Mouse (Mus musculus): ENCODE measurements at regions not wholly inside any gene's neighbourhood (a gene's known extent, or its start where the extent isn't known, plus 50 kb on each side); places are given as distances from the start of the nearest gene placed in this dataset.
"Not testable (repeated sequence)": the region's sequence is repeated elsewhere in the genome, so short reads cannot be mapped to it uniquely, and the experiment has no call there.

GRCm38 (mm10) chr1:194482001-194482716, 135.9 kb upstream of the Plxna2 start:
- Histone ChIP-seq H3K4me1 (ENCODE audit: control insufficient read depth, insufficient read depth, low read length) (no peaks in the 10 kb centered on the region), H3K27ac (no peak overlapping the region), H3K9ac (ENCODE audit: low read depth, low read length) (no peak overlapping the region), H3K36me3 (ENCODE audit: control insufficient read depth, insufficient read depth, low read length) (no peaks in the 10 kb centered on the region), H3K79me2 (replicated peaks; ENCODE audit: control insufficient read depth, insufficient read depth, low read length) (no peaks in the 10 kb centered on the region), H3K27me3 (ENCODE audit: control insufficient read depth, insufficient read depth, low read length) (no peaks in the 10 kb centered on the region), H3K4me3 (no peak overlapping the region)
- WGBS, result 32% methylated on average over 6 of the region's 6 CpGs
- intact Hi-C loops (cut with DNase I), result no loop called here
- peak in 1 of 2 experiments; percentile 25 for DNase-seq
- TF ChIP-seq EP300 (IDR thresholded peaks at IDR 0.05; ENCODE audit: insufficient read depth, low read depth, low read length) (no peak), CTCF (IDR thresholded peaks at IDR 0.05) (no peak), POLR2A (IDR thresholded peaks at IDR 0.05; ENCODE audit: insufficient read depth, low read depth, low read length) (no peak)

GRCm38 (mm10) chr1:194471281-194471680, 146.7 kb upstream of the Plxna2 start:
- 80% methylated on average over 2 of the region's 2 CpGs for WGBS

GRCm38 (mm10) chr1:194452480-194452879, 165.5 kb upstream of the Plxna2 start:
- H3K79me2 ChIP-seq (replicated peaks; ENCODE audit: control insufficient read depth, insufficient read depth, low read length), result no peaks in the 10 kb centered on the region
- H3K27me3 ChIP-seq (ENCODE audit: control insufficient read depth, insufficient read depth, low read length), result no peaks in the 10 kb centered on the region
- H3K9ac ChIP-seq (ENCODE audit: low read depth, low read length), result no peak overlapping the region
- no peak for TF ChIP-seq EP300 (IDR thresholded peaks at IDR 0.05; ENCODE audit: insufficient read depth, low read depth, low read length)
- H3K4me1 ChIP-seq (ENCODE audit: control insufficient read depth, insufficient read depth, low read length), result no peaks in the 10 kb centered on the region
- 80% methylated on average over 1 of the region's 1 CpGs for WGBS
- H3K27ac ChIP-seq, result no peak overlapping the region
- intact Hi-C loops (cut with DNase I), result no loop called here
- DNase-seq, result no peak
- H3K4me3 ChIP-seq, result no peak overlapping the region
- no peaks in the 10 kb centered on the region for H3K36me3 ChIP-seq (ENCODE audit: control insufficient read depth, insufficient read depth, low read length)

More at GRCm38 (mm10) chr1:194471281-194471680, 146.7 kb upstream of the Plxna2 start:
- H3K9ac ChIP-seq (ENCODE audit: low read depth, low read length); intact Hi-C loops (cut with DNase I); H3K36me3 ChIP-seq (ENCODE audit: control insufficient read depth, insufficient read depth, low read length); DNase-seq; H3K4me3 ChIP-seq; H3K27ac ChIP-seq; H3K79me2 ChIP-seq (replicated peaks; ENCODE audit: control insufficient read depth, insufficient read depth, low read length); H3K27me3 ChIP-seq (ENCODE audit: control insufficient read depth, insufficient read depth, low read length); H3K4me1 ChIP-seq (ENCODE audit: control insufficient read depth, insufficient read depth, low read length): not testable (repeated sequence)

GRCm38 (mm10) chr1:194443681-194444080, 174.3 kb upstream of the Plxna2 start:
- Histone ChIP-seq H3K4me3 (no peak overlapping the region), H3K27me3 (ENCODE audit: control insufficient read depth, insufficient read depth, low read length) (no peaks in the 10 kb centered on the region), H3K36me3 (ENCODE audit: control insufficient read depth, insufficient read depth, low read length) (no peaks in the 10 kb centered on the region), H3K27ac (no peak overlapping the region), H3K79me2 (replicated peaks; ENCODE audit: control insufficient read depth, insufficient read depth, low read length) (no peaks in the 10 kb centered on the region), H3K4me1 (ENCODE audit: control insufficient read depth, insufficient read depth, low read length) (no peaks in the 10 kb centered on the region), H3K9ac (ENCODE audit: low read depth, low read length) (no peak overlapping the region)
- 90% methylated on average over 1 of the region's 1 CpGs for WGBS
- TF ChIP-seq EP300 (IDR thresholded peaks at IDR 0.05; ENCODE audit: insufficient read depth, low read depth, low read length), result no peak
- TF ChIP-seq CTCF (IDR thresholded peaks at IDR 0.05), result no peak
- intact Hi-C loops (cut with DNase I), result no loop called here
- no peak for DNase-seq

- no peak overlapping the region for H3K27ac ChIP-seq
- no peaks in the 10 kb centered on the region for H3K36me3 ChIP-seq (ENCODE audit: control insufficient read depth, insufficient read depth, low read length)
- H3K79me2 ChIP-seq (replicated peaks; ENCODE audit: control insufficient read depth, insufficient read depth, low read length), result no peaks in the 10 kb centered on the region
- no peaks in the 10 kb centered on the region for H3K4me1 ChIP-seq (ENCODE audit: control insufficient read depth, insufficient read depth, low read length)
- H3K4me3 ChIP-seq, result no peak overlapping the region
- no peaks in the 10 kb centered on the region for H3K27me3 ChIP-seq (ENCODE audit: control insufficient read depth, insufficient read depth, low read length)
- no peak overlapping the region for H3K9ac ChIP-seq (ENCODE audit: low read depth, low read length)
- TF ChIP-seq CTCF (IDR thresholded peaks at IDR 0.05), result no peak
- no peak for TF ChIP-seq EP300 (IDR thresholded peaks at IDR 0.05; ENCODE audit: insufficient read depth, low read depth, low read length)
- TF ChIP-seq POLR2A (IDR thresholded peaks at IDR 0.05; ENCODE audit: insufficient read depth, low read depth, low read length), result no peak
- intact Hi-C loops (cut with DNase I), result no loop called here
- WGBS, result 83% methylated on average over 5 of the region's 5 CpGs
- no peak for DNase-seq
These were observed 180.7 kb upstream of the Plxna2 start for GRCm38 (mm10) chr1:194437301-194437700.

GRCm38 (mm10) chr1:194435060-194435459, 183.0 kb upstream of the Plxna2 start:
- H3K27me3 ChIP-seq (ENCODE audit: control insufficient read depth, insufficient read depth, low read length), result no peaks in the 10 kb centered on the region
- no peaks in the 10 kb centered on the region for H3K4me1 ChIP-seq (ENCODE audit: control insufficient read depth, insufficient read depth, low read length)
- 66% methylated on average over 3 of the region's 3 CpGs for WGBS
- no peaks in the 10 kb centered on the region for H3K36me3 ChIP-seq (ENCODE audit: control insufficient read depth, insufficient read depth, low read length)
- no peak overlapping the region for H3K9ac ChIP-seq (ENCODE audit: low read depth, low read length)
- no peak for DNase-seq
- no peak overlapping the region for H3K4me3 ChIP-seq
- intact Hi-C loops (cut with DNase I), result no loop called here
- no peak for TF ChIP-seq POLR2A (IDR thresholded peaks at IDR 0.05; ENCODE audit: insufficient read depth, low read depth, low read length)
- TF ChIP-seq CTCF (IDR thresholded peaks at IDR 0.05), result no peak
- TF ChIP-seq EP300 (IDR thresholded peaks at IDR 0.05; ENCODE audit: insufficient read depth, low read depth, low read length), result no peak
- H3K79me2 ChIP-seq (replicated peaks; ENCODE audit: control insufficient read depth, insufficient read depth, low read length), result no peaks in the 10 kb centered on the region
- no peak overlapping the region for H3K27ac ChIP-seq
